Mouse (Mus musculus): ENCODE data around the gene Pnma1. TPM values are rescaled to one million over a fixed set of nuclear protein-coding genes. Genes with fewer than 3 reads are reported as not detected.
A peak's percentile ranks its signal among the peaks of the same experiment; 100 is the strongest.

Gene Pnma1
- total RNA-seq, 2 experiments from 2014 or later, result 3.8 to 4.5 TPM

GRCm38 (mm10) chr12:84156210-84156609, 7.9 kb upstream of the Pnma1 start:
- DNase-seq (ENCODE audit: extremely low spot score in 1 of 2, low spot score in 1 of 2), result no peak

- DNase-seq (ENCODE audit: extremely low spot score in 1 of 2, low spot score in 1 of 2), result no peak
Measured at GRCm38 (mm10) chr12:84155523-84155871, 7.2 kb upstream of the Pnma1 start.

- DNase-seq (ENCODE audit: extremely low spot score in 1 of 2, low spot score in 1 of 2), result no peak
Measured at GRCm38 (mm10) chr12:84154786-84155522, 6.7 kb upstream of the Pnma1 start.

GRCm38 (mm10) chr12:84153414-84153813, 5.1 kb upstream of the Pnma1 start:
- DNase-seq (ENCODE audit: extremely low spot score in 1 of 2, low spot score in 1 of 2), result no peak

GRCm38 (mm10) chr12:84152352-84153190, 4.3 kb upstream of the Pnma1 start:
- peak in 1 of 2 experiments; percentile 3 for DNase-seq (ENCODE audit: extremely low spot score in 1 of 2, low spot score in 1 of 2)

GRCm38 (mm10) chr12:84151911-84152310, 3.6 kb upstream of the Pnma1 start:
- peak in 1 of 2 experiments; percentile 2 for DNase-seq (ENCODE audit: extremely low spot score in 1 of 2, low spot score in 1 of 2)

GRCm38 (mm10) chr12:84150976-84151375, 2.7 kb upstream of the Pnma1 start:
- DNase-seq (ENCODE audit: extremely low spot score in 1 of 2, low spot score in 1 of 2), result no peak

GRCm38 (mm10) chr12:84149971-84150370, 1.7 kb upstream of the Pnma1 start:
- no peak for DNase-seq (ENCODE audit: extremely low spot score in 1 of 2, low spot score in 1 of 2)

- DNase-seq (ENCODE audit: extremely low spot score in 1 of 2, low spot score in 1 of 2), result no peak
Measured at GRCm38 (mm10) chr12:84148622-84149012, 328 bp upstream of the Pnma1 start.

GRCm38 (mm10) chr12:84142281-84143050, 5.8 kb downstream of the Pnma1 start:
- no peak for DNase-seq (ENCODE audit: extremely low spot score in 1 of 2, low spot score in 1 of 2)

- DNase-seq (ENCODE audit: extremely low spot score in 1 of 2, low spot score in 1 of 2), result no peak
Measured at GRCm38 (mm10) chr12:84141271-84141670, 7.0 kb downstream of the Pnma1 start.

GRCm38 (mm10) chr12:84140135-84140534, 8.2 kb downstream of the Pnma1 start:
- DNase-seq (ENCODE audit: extremely low spot score in 1 of 2, low spot score in 1 of 2), result no peak

- no peak for DNase-seq (ENCODE audit: extremely low spot score in 1 of 2, low spot score in 1 of 2)
Measured at GRCm38 (mm10) chr12:84137131-84137530, 11.2 kb downstream of the Pnma1 start.

GRCm38 (mm10) chr12:84132265-84132664, 16.0 kb downstream of the Pnma1 start:
- peak in 1 of 2 experiments; percentile 47 for DNase-seq (ENCODE audit: extremely low spot score in 1 of 2, low spot score in 1 of 2)

GRCm38 (mm10) chr12:84129931-84130330, 18.4 kb downstream of the Pnma1 start:
- DNase-seq (ENCODE audit: extremely low spot score in 1 of 2, low spot score in 1 of 2), result no peak

- DNase-seq (ENCODE audit: extremely low spot score in 1 of 2, low spot score in 1 of 2), result no peak
Measured at GRCm38 (mm10) chr12:84128576-84128975, 19.7 kb downstream of the Pnma1 start.

- DNase-seq (ENCODE audit: extremely low spot score in 1 of 2, low spot score in 1 of 2), result no peak
Measured at GRCm38 (mm10) chr12:84126899-84127298, 21.4 kb downstream of the Pnma1 start.

GRCm38 (mm10) chr12:84125892-84126291, 22.4 kb downstream of the Pnma1 start:
- DNase-seq (ENCODE audit: extremely low spot score in 1 of 2, low spot score in 1 of 2), result no peak

- no peak for DNase-seq (ENCODE audit: extremely low spot score in 1 of 2, low spot score in 1 of 2)
Measured at GRCm38 (mm10) chr12:84119584-84119983, 28.7 kb downstream of the Pnma1 start.

- DNase-seq (ENCODE audit: extremely low spot score in 1 of 2, low spot score in 1 of 2), result peak; percentile 62 to 82
Measured at GRCm38 (mm10) chr12:84114153-84114994, 33.9 kb downstream of the Pnma1 start, which contains the start of gene Dnal1. Gene Dnal1, plus strand, starts transcription at chr12:84114366.

Measured in layer of hippocampus, postnatal 25 days (tissue).